Mouse (Mus musculus) ES-E14 (cell line): ENCODE results near the gene Fgf10.

ENCODE experiments used
- CHD2 ChIP-seq: IDR thresholded peaks from 2 replicates; pipeline ENCODE4 v1.6.1; 2014; ENCODE audit warnings: mild to moderate bottlenecking, low read depth, low read length, inconsistent platforms
- HCFC1 ChIP-seq: IDR thresholded peaks from 2 replicates; pipeline ENCODE4 v1.6.1; 2012; ENCODE audit warnings: low read length, inconsistent platforms, borderline replicate concordance; ENCODE audit not compliant: insufficient read depth
- MAFK ChIP-seq: IDR thresholded peaks from 2 replicates; pipeline ENCODE4 v1.6.1; 2014; ENCODE audit warnings: mild to moderate bottlenecking, low read depth, low read length, inconsistent platforms; ENCODE audit not compliant: insufficient read depth
- ZC3H11A ChIP-seq: IDR thresholded peaks from 2 replicates; pipeline ENCODE4 v1.6.1; 2012; ENCODE audit warnings: low read depth, mild to moderate bottlenecking, inconsistent platforms, low read length, borderline replicate concordance
- ZNF384 ChIP-seq: IDR thresholded peaks from 2 replicates; pipeline ENCODE4 v1.6.1; 2012; ENCODE audit warnings: low read depth, low read length, inconsistent platforms

DNA sequence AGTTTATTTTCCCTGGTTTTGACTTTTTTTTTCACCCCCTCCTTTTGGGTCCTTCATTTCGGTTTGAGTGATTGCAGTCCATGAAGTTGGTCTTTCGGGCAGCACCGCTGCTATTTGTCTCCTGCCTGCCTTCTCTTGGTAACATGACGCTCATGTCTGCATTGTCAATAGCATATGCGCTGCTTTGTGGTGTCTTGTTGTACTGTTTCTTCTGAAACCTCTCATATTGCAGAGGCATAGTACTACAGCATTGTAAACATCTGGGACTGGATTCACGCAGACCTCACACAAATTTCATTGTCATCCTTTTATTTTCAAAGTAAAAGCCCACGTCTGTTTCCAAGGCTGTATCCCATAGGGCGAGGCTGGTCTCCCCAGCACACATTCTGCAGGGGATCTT lies 46.7 kb downstream of the Fgf10 start:
- TF ChIP-seq MAFK: no peak
- TF ChIP-seq ZC3H11A: no peak
- no peak for TF ChIP-seq HCFC1
- no peak for TF ChIP-seq ZNF384
- no peak for TF ChIP-seq CHD2
